Mouse (Mus musculus): ENCODE measurements at regions not wholly inside any gene's neighbourhood (a gene's known extent, or its start where the extent isn't known, plus 50 kb on each side); places are given as distances from the start of the nearest gene placed in this dataset.

DNA sequence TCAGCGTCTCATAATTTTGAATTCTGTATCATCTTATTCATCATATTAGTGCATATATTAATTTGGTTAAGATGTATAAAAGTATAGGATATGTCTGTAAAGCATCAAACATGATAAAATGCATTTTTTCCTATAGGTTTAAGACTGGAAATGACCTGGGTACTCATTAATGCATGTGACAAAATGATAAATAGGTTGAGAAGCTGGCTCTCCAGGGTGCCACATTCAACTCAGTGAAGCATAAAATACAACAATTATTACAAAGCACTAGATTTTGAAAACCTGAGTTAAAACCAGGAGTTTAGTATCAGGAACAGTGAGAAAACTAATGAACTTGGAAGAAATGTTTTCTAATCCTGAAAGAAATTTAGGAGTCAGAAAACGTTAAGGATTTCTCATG, 658.3 kb downstream of the 1190002N15Rik start:
- no peak for TF ChIP-seq POLR2A (IDR thresholded peaks at IDR 0.05; ENCODE audit: borderline replicate concordance, extremely low read depth, low read depth, low read length)
- no peak for TF ChIP-seq CTCF (IDR thresholded peaks at IDR 0.05; ENCODE audit: insufficient read depth, low read length)
